Mouse (Mus musculus): Measurements from ENCODE around the gene Sema7a. TPM values are rescaled to one million over a fixed set of nuclear protein-coding genes. Genes with fewer than 3 reads are reported as not detected.

The Sema7a gene
- total and polyA plus RNA-seq, 2 experiments, result 0.09 to 0.53 TPM

- TF ChIP-seq CTCF (IDR thresholded peaks at IDR 0.05; ENCODE audit: low read depth, low read length) (no peak), POLR2A (IDR thresholded peaks at IDR 0.05; ENCODE audit: extremely low read depth, insufficient read depth, low read length) (no peak)
- 99% methylated on average over 9 of the region's 9 CpGs for WGBS
- H3K36me3 ChIP-seq (ENCODE audit: control insufficient read depth, insufficient read depth, low read length), result peaks cover 86% of the 10 kb centered on the region
- H3K27me3 ChIP-seq (ENCODE audit: control insufficient read depth, insufficient read depth, low read length), result no peaks in the 10 kb centered on the region
- no peak overlapping the region for H3K4me3 ChIP-seq (ENCODE audit: insufficient read depth, low read depth, low read length)
- H3K27ac ChIP-seq (replicated peaks; ENCODE audit: insufficient read depth, low read depth, low read length), result no peak overlapping the region
- no peaks in the 10 kb centered on the region for H3K4me1 ChIP-seq (ENCODE audit: control insufficient read depth, insufficient read depth, low read length)
- H3K79me2 ChIP-seq (ENCODE audit: control insufficient read depth, insufficient read depth, low read length), result no peaks in the 10 kb centered on the region
- DNase-seq (ENCODE audit: extremely low read depth, low read depth, low spot score), result no peak
- H3K9ac ChIP-seq (ENCODE audit: low read depth, low read length), result no peak overlapping the region
These were observed 18.3 kb upstream of the Sema7a start for GRCm38 (mm10) chr9:57921491-57922060.

- no peak for TF ChIP-seq CTCF (IDR thresholded peaks at IDR 0.05; ENCODE audit: low read depth, low read length)
- TF ChIP-seq POLR2A (IDR thresholded peaks at IDR 0.05; ENCODE audit: extremely low read depth, insufficient read depth, low read length), result no peak
- 96% methylated on average over 5 of the region's 5 CpGs for WGBS
- Histone ChIP-seq H3K36me3 (ENCODE audit: control insufficient read depth, insufficient read depth, low read length) (peaks cover 87% of the 10 kb centered on the region), H3K27ac (replicated peaks; ENCODE audit: insufficient read depth, low read depth, low read length) (no peak overlapping the region), H3K4me3 (ENCODE audit: insufficient read depth, low read depth, low read length) (no peak overlapping the region), H3K4me1 (ENCODE audit: control insufficient read depth, insufficient read depth, low read length) (no peaks in the 10 kb centered on the region), H3K79me2 (ENCODE audit: control insufficient read depth, insufficient read depth, low read length) (no peaks in the 10 kb centered on the region), H3K27me3 (ENCODE audit: control insufficient read depth, insufficient read depth, low read length) (no peaks in the 10 kb centered on the region), H3K9ac (ENCODE audit: low read depth, low read length) (no peak overlapping the region)
- no peak for DNase-seq (ENCODE audit: extremely low read depth, low read depth, low spot score)
These were observed 17.5 kb upstream of the Sema7a start for GRCm38 (mm10) chr9:57922381-57922780.

- Histone ChIP-seq H3K9ac (ENCODE audit: low read depth, low read length) (no peak overlapping the region), H3K79me2 (ENCODE audit: control insufficient read depth, insufficient read depth, low read length) (no peaks in the 10 kb centered on the region), H3K27ac (replicated peaks; ENCODE audit: insufficient read depth, low read depth, low read length) (no peak overlapping the region), H3K36me3 (ENCODE audit: control insufficient read depth, insufficient read depth, low read length) (peaks cover 83% of the 10 kb centered on the region), H3K4me1 (ENCODE audit: control insufficient read depth, insufficient read depth, low read length) (no peaks in the 10 kb centered on the region), H3K27me3 (ENCODE audit: control insufficient read depth, insufficient read depth, low read length) (no peaks in the 10 kb centered on the region), H3K4me3 (ENCODE audit: insufficient read depth, low read depth, low read length) (no peak overlapping the region)
- DNase-seq (ENCODE audit: extremely low read depth, low read depth, low spot score), result no peak
- TF ChIP-seq CTCF (IDR thresholded peaks at IDR 0.05; ENCODE audit: low read depth, low read length) (no peak), POLR2A (IDR thresholded peaks at IDR 0.05; ENCODE audit: extremely low read depth, insufficient read depth, low read length) (no peak)
- 89% methylated on average over 3 of the region's 3 CpGs for WGBS
These were observed 16.9 kb upstream of the Sema7a start for GRCm38 (mm10) chr9:57923046-57923445.

GRCm38 (mm10) chr9:57931166-57931767, 8.6 kb upstream of the Sema7a start:
- Histone ChIP-seq H3K4me3 (ENCODE audit: insufficient read depth, low read depth, low read length) (no peak overlapping the region), H3K27me3 (ENCODE audit: control insufficient read depth, insufficient read depth, low read length) (no peaks in the 10 kb centered on the region), H3K27ac (replicated peaks; ENCODE audit: insufficient read depth, low read depth, low read length) (no peak overlapping the region), H3K4me1 (ENCODE audit: control insufficient read depth, insufficient read depth, low read length) (no peaks in the 10 kb centered on the region), H3K36me3 (ENCODE audit: control insufficient read depth, insufficient read depth, low read length) (peaks cover 22% of the 10 kb centered on the region; the same call in 1 of the 2 replicates), H3K9ac (ENCODE audit: low read depth, low read length) (no peak overlapping the region), H3K79me2 (ENCODE audit: control insufficient read depth, insufficient read depth, low read length) (no peaks in the 10 kb centered on the region)
- TF ChIP-seq POLR2A (IDR thresholded peaks at IDR 0.05; ENCODE audit: extremely low read depth, insufficient read depth, low read length) (no peak), CTCF (IDR thresholded peaks at IDR 0.05; ENCODE audit: low read depth, low read length) (no peak)
- DNase-seq (ENCODE audit: extremely low read depth, low read depth, low spot score), result no peak
- 77% methylated on average over 5 of the region's 5 CpGs for WGBS

GRCm38 (mm10) chr9:57932253-57932652, 7.7 kb upstream of the Sema7a start:
- Histone ChIP-seq H3K27me3 (ENCODE audit: control insufficient read depth, insufficient read depth, low read length) (no peaks in the 10 kb centered on the region), H3K27ac (replicated peaks; ENCODE audit: insufficient read depth, low read depth, low read length) (no peak overlapping the region), H3K79me2 (ENCODE audit: control insufficient read depth, insufficient read depth, low read length) (no peaks in the 10 kb centered on the region), H3K4me1 (ENCODE audit: control insufficient read depth, insufficient read depth, low read length) (no peaks in the 10 kb centered on the region), H3K4me3 (ENCODE audit: insufficient read depth, low read depth, low read length) (no peak overlapping the region), H3K9ac (ENCODE audit: low read depth, low read length) (no peak overlapping the region), H3K36me3 (ENCODE audit: control insufficient read depth, insufficient read depth, low read length) (peaks cover 16% of the 10 kb centered on the region; the same call in 1 of the 2 replicates)
- no peak for DNase-seq (ENCODE audit: extremely low read depth, low read depth, low spot score)
- TF ChIP-seq POLR2A (IDR thresholded peaks at IDR 0.05; ENCODE audit: extremely low read depth, insufficient read depth, low read length) (no peak), CTCF (IDR thresholded peaks at IDR 0.05; ENCODE audit: low read depth, low read length) (no peak)
- WGBS, result 82% methylated on average over 3 of the region's 3 CpGs

All from liver, adult 2 months (tissue).